Mouse (Mus musculus): ENCODE measurements around the gene Sh3d19.

GRCm38 (mm10) chr3:86033455-86034090 is 62.7 kb downstream of the Sh3d19 start:
- TF ChIP-seq CTCF (IDR thresholded peaks at IDR 0.05; ENCODE audit: insufficient read depth, low read length) (no peak), POLR2A (IDR thresholded peaks at IDR 0.05; ENCODE audit: borderline replicate concordance, extremely low read depth, low read depth, low read length) (no peak)

Measured in lung, adult 2 months (tissue).